Mouse (Mus musculus) liver, embryonic 15.5 days (tissue): ENCODE results near the gene Slc26a5. TPM values are rescaled to one million over a fixed set of nuclear protein-coding genes. Genes with fewer than 3 reads are reported as not detected.

Source experiments
- ATAC-seq: fragments of 200-750 bp; cut with Nextera tagmentation; 2 replicates; pipeline ENCODE4 v1.8.0; 2017; ENCODE audit warnings: moderate number of reproducible peaks, mild to moderate bottlenecking, moderate library complexity; ENCODE audit not compliant: insufficient read depth
- H3K27ac ChIP-seq: fragments of 300-500 bp; sonication (generic); replicated peaks from 2 replicates; pipeline ENCODE4 v1.5.1; 2015; ENCODE audit warnings: mild to moderate bottlenecking, inconsistent platforms
- H3K27me3 ChIP-seq: fragments of 300-500 bp; sonication (generic); 2 replicates; pipeline ENCODE4 v1.6.1; 2015; ENCODE audit warnings: mild to moderate bottlenecking, inconsistent platforms
- H3K36me3 ChIP-seq: fragments of 300-500 bp; sonication (generic); replicated peaks from 2 replicates; pipeline ENCODE4 v1.6.1; 2015; ENCODE audit warnings: moderate library complexity, mild to moderate bottlenecking, inconsistent platforms
- H3K4me1 ChIP-seq: fragments of 300-500 bp; sonication (generic); replicated peaks from 2 replicates; pipeline ENCODE4 v1.6.1; 2015; ENCODE audit warnings: inconsistent platforms
- H3K4me2 ChIP-seq: fragments of 300-500 bp; sonication (generic); 2 replicates; pipeline ENCODE4 v1.6.1; 2015; ENCODE audit warnings: moderate library complexity, mild to moderate bottlenecking, inconsistent platforms
- H3K4me3 ChIP-seq: fragments of 300-500 bp; sonication (generic); replicated peaks from 2 replicates; pipeline ENCODE4 v1.5.1; 2015; ENCODE audit warnings: mild to moderate bottlenecking, inconsistent platforms
- H3K9ac ChIP-seq: fragments of 300-500 bp; sonication (generic); 2 replicates; pipeline ENCODE4 v1.6.1; 2015; ENCODE audit warnings: moderate library complexity, mild to moderate bottlenecking, inconsistent platforms
- H3K9me3 ChIP-seq: fragments of 300-500 bp; sonication (generic); replicated peaks from 2 replicates; pipeline ENCODE4 v1.6.1; 2016; ENCODE audit warnings: inconsistent platforms
- WGBS: fragments of 180-500 bp; shearing (Covaris S2); methylation state at CpG from one replicate; pipeline ENCODE4 v1.1.7; 2015; ENCODE audit warnings: mixed read lengths; ENCODE audit not compliant: insufficient replicate concordance; 5-methylcytosine and 5-hydroxymethylcytosine counted together
- polyA plus RNA-seq: library from polyadenylated mRNA; unstranded; fragments of >200 nt; fragmentation: Nextera tagmentation; extraction: Ambion mirVana; gene quantifications from 2 replicates; pipeline ENCODE4 v1.2.1, GENCODE M21; 2015

The Slc26a5 gene
- not detected in 2 replicates for polyA plus RNA-seq

GRCm38 (mm10) chr5:21865346-21866107 lies at the start of gene Slc26a5:
Gene Slc26a5, minus strand, starts transcription at chr5:21865604.
- peak within 1 kb of the TSS; percentile 18; the same call in 1 of the 2 replicates for H3K4me2 ChIP-seq
- no peak within 1 kb of the TSS for H3K4me3 ChIP-seq
- no peaks in the 10 kb centered on the region for H3K4me1 ChIP-seq
- no peaks in the 10 kb centered on the region for H3K36me3 ChIP-seq
- 5% methylated on average over 29 of the region's 29 CpGs for WGBS
- H3K27ac ChIP-seq, result no peak within 1 kb of the TSS
- no peak within 1 kb of the TSS for H3K9ac ChIP-seq
- peaks cover 24% of the 10 kb centered on the region for H3K27me3 ChIP-seq
- no peak for ATAC-seq
- H3K9me3 ChIP-seq, result no peaks in the 10 kb centered on the region

GRCm38 (mm10) chr5:21914776-21915175 lies 49.4 kb upstream of the Slc26a5 start:
- Histone ChIP-seq H3K36me3 (0 out of 2 replicates have a peak, but pooled peaks cover 7% of the 10 kb centered on the region), H3K9me3 (no peaks in the 10 kb centered on the region), H3K9ac (no peak overlapping the region), H3K4me3 (no peak overlapping the region), H3K27ac (no peak overlapping the region), H3K4me2 (no peak overlapping the region), H3K27me3 (no peaks in the 10 kb centered on the region), H3K4me1 (no peaks in the 10 kb centered on the region)
- no peak for ATAC-seq
- 70% methylated on average over 3 of the region's 3 CpGs for WGBS

- Histone ChIP-seq H3K27me3 (no peaks in the 10 kb centered on the region), H3K9me3 (no peaks in the 10 kb centered on the region), H3K4me2 (no peak overlapping the region), H3K9ac (no peak overlapping the region), H3K4me3 (no peak overlapping the region), H3K36me3 (0 out of 2 replicates have a peak, but pooled peaks cover 4% of the 10 kb centered on the region), H3K27ac (no peak overlapping the region), H3K4me1 (no peaks in the 10 kb centered on the region)
- ATAC-seq, result no peak
- 80% methylated on average over 23 of the region's 23 CpGs for WGBS
These were observed 47.6 kb upstream of the Slc26a5 start for GRCm38 (mm10) chr5:21912835-21913530.

- no peaks in the 10 kb centered on the region for H3K4me1 ChIP-seq
- 77% methylated on average over 12 of the region's 12 CpGs for WGBS
These were observed 45.3 kb upstream of the Slc26a5 start for GRCm38 (mm10) chr5:21910726-21911125.

GRCm38 (mm10) chr5:21909713-21910112 lies 44.3 kb upstream of the Slc26a5 start:
- H3K4me3 ChIP-seq, result no peak overlapping the region
- H3K27me3 ChIP-seq, result no peaks in the 10 kb centered on the region
- no peaks in the 10 kb centered on the region for H3K4me1 ChIP-seq
- H3K36me3 ChIP-seq, result no peaks in the 10 kb centered on the region
- WGBS, result 62% methylated on average over 3 of the region's 3 CpGs
- H3K9ac ChIP-seq, result no peak overlapping the region
- H3K27ac ChIP-seq, result no peak overlapping the region
- H3K9me3 ChIP-seq, result no peaks in the 10 kb centered on the region
- no peak overlapping the region for H3K4me2 ChIP-seq
- no peak for ATAC-seq

More at GRCm38 (mm10) chr5:21910726-21911125, 45.3 kb upstream of the Slc26a5 start:
- Histone ChIP-seq H3K4me2 (no peak overlapping the region), H3K4me3 (no peak overlapping the region), H3K27me3 (no peaks in the 10 kb centered on the region), H3K36me3 (no peaks in the 10 kb centered on the region), H3K9ac (no peak overlapping the region), H3K27ac (no peak overlapping the region), H3K9me3 (no peaks in the 10 kb centered on the region)
- ATAC-seq, result no peak

- Histone ChIP-seq H3K4me3 (no peak overlapping the region), H3K9me3 (no peaks in the 10 kb centered on the region), H3K27ac (no peak overlapping the region), H3K9ac (no peak overlapping the region), H3K36me3 (no peaks in the 10 kb centered on the region), H3K27me3 (no peaks in the 10 kb centered on the region), H3K4me2 (no peak overlapping the region), H3K4me1 (no peaks in the 10 kb centered on the region)
- ATAC-seq, result no peak
- WGBS, result 63% methylated on average over 12 of the region's 12 CpGs
These were observed 36.0 kb upstream of the Slc26a5 start for GRCm38 (mm10) chr5:21901411-21901810.

- Histone ChIP-seq H3K4me2 (no peak overlapping the region), H3K9me3 (no peaks in the 10 kb centered on the region), H3K27ac (no peak overlapping the region), H3K9ac (no peak overlapping the region), H3K36me3 (peaks cover 3% of the 10 kb centered on the region; the same call in 1 of the 2 replicates), H3K4me1 (no peaks in the 10 kb centered on the region), H3K4me3 (no peak overlapping the region), H3K27me3 (no peaks in the 10 kb centered on the region)
- no peak for ATAC-seq
- 54% methylated on average over 6 of the region's 6 CpGs for WGBS
These were observed 35.5 kb upstream of the Slc26a5 start for GRCm38 (mm10) chr5:21900891-21901290.

- Histone ChIP-seq H3K9ac (no peak overlapping the region), H3K27ac (no peak overlapping the region), H3K36me3 (peaks cover 7% of the 10 kb centered on the region; the same call in 1 of the 2 replicates), H3K4me1 (no peaks in the 10 kb centered on the region), H3K4me2 (no peak overlapping the region), H3K9me3 (no peaks in the 10 kb centered on the region), H3K27me3 (no peaks in the 10 kb centered on the region), H3K4me3 (no peak overlapping the region)
- WGBS, result 61% methylated on average over 6 of the region's 6 CpGs
- ATAC-seq, result no peak
These were observed 33.5 kb upstream of the Slc26a5 start for GRCm38 (mm10) chr5:21898875-21899274.

- Histone ChIP-seq H3K9ac (no peak overlapping the region), H3K36me3 (peaks cover 7% of the 10 kb centered on the region; the same call in 1 of the 2 replicates), H3K4me1 (no peaks in the 10 kb centered on the region), H3K9me3 (no peaks in the 10 kb centered on the region), H3K27ac (no peak overlapping the region), H3K4me3 (no peak overlapping the region), H3K27me3 (no peaks in the 10 kb centered on the region), H3K4me2 (no peak overlapping the region)
- no peak for ATAC-seq
- WGBS, result 64% methylated on average over 14 of the region's 14 CpGs
These were observed 31.2 kb upstream of the Slc26a5 start for GRCm38 (mm10) chr5:21896586-21896985.

GRCm38 (mm10) chr5:21894168-21894567 lies 28.8 kb upstream of the Slc26a5 start:
- no peak overlapping the region for H3K4me3 ChIP-seq
- H3K4me2 ChIP-seq, result no peak overlapping the region
- no peaks in the 10 kb centered on the region for H3K9me3 ChIP-seq
- H3K4me1 ChIP-seq, result no peaks in the 10 kb centered on the region
- H3K27ac ChIP-seq, result no peak overlapping the region
- 63% methylated on average over 3 of the region's 3 CpGs for WGBS
- H3K9ac ChIP-seq, result no peak overlapping the region
- ATAC-seq, result no peak
- H3K27me3 ChIP-seq, result no peaks in the 10 kb centered on the region
- peaks cover 7% of the 10 kb centered on the region; the same call in 1 of the 2 replicates for H3K36me3 ChIP-seq

GRCm38 (mm10) chr5:21866750-21867149 lies 1.3 kb upstream of the Slc26a5 start:
- 47% methylated on average over 8 of the region's 8 CpGs for WGBS

More at GRCm38 (mm10) chr5:21866750-21867149, 1.3 kb upstream of the Slc26a5 start:
- no peak overlapping the region for H3K27ac ChIP-seq
- no peak for ATAC-seq
- no peak overlapping the region for H3K4me3 ChIP-seq
- H3K4me2 ChIP-seq, result no peak overlapping the region
- H3K27me3 ChIP-seq, result peaks cover 24% of the 10 kb centered on the region
- H3K9me3 ChIP-seq, result no peaks in the 10 kb centered on the region
- H3K36me3 ChIP-seq, result no peaks in the 10 kb centered on the region
- no peak overlapping the region for H3K9ac ChIP-seq
- no peaks in the 10 kb centered on the region for H3K4me1 ChIP-seq
